Mouse (Mus musculus) lung, embryonic 16.5 days (tissue): Measurements from ENCODE around the gene Lpp. TPM values are rescaled to one million over a fixed set of nuclear protein-coding genes. Genes with fewer than 3 reads are reported as not detected.
A peak's percentile ranks its signal among the peaks of the same experiment; 100 is the strongest.

Experiments used
- ATAC-seq: fragments of 200-750 bp; cut with Nextera tagmentation; 2 replicates; pipeline ENCODE4 v1.8.0; 2017; ENCODE audit warnings: low read depth, mild to moderate bottlenecking, moderate library complexity
- H3K27ac ChIP-seq: fragments of 300-500 bp; sonication (generic); 2 replicates; pipeline ENCODE4 v1.5.1; 2014; ENCODE audit warnings: mild to moderate bottlenecking, control low read depth, low read length
- H3K27me3 ChIP-seq: fragments of 300-500 bp; sonication (generic); 2 replicates; pipeline ENCODE4 v1.6.1; 2014; ENCODE audit warnings: low read depth, low read length, mixed read lengths; ENCODE audit not compliant: control insufficient read depth, insufficient read depth
- H3K36me3 ChIP-seq: fragments of 300-500 bp; sonication (generic); 2 replicates; pipeline ENCODE4 v1.6.1; 2014; ENCODE audit warnings: low read length; ENCODE audit not compliant: control insufficient read depth, insufficient read depth
- H3K4me1 ChIP-seq: fragments of 300-500 bp; sonication (generic); replicated peaks from 2 replicates; pipeline ENCODE4 v1.6.1; 2014; ENCODE audit warnings: low read length, mixed read lengths; ENCODE audit not compliant: control insufficient read depth, insufficient read depth
- H3K4me2 ChIP-seq: fragments of 300-500 bp; sonication (generic); 2 replicates; pipeline ENCODE4 v1.6.1; 2014; ENCODE audit warnings: low read depth, low read length, control low read depth
- H3K4me3 ChIP-seq: fragments of 300-500 bp; sonication (generic); 2 replicates; pipeline ENCODE4 v1.5.1; 2014; ENCODE audit warnings: mild to moderate bottlenecking, low read length, control low read depth
- H3K9ac ChIP-seq: fragments of 300-500 bp; sonication (generic); 2 replicates; pipeline ENCODE4 v1.6.1; 2014; ENCODE audit warnings: low read length, control low read depth
- H3K9me3 ChIP-seq: fragments of 300-500 bp; sonication (generic); 2 replicates; pipeline ENCODE4 v1.6.1; 2016; ENCODE audit warnings: low read length; ENCODE audit not compliant: control insufficient read depth
- whole genome bisulfite sequencing: fragments of 180-500 bp; shearing (Covaris S2); extraction: QIAGEN DNeasy Blood & Tissue Kit; methylation state at CpG from one replicate; pipeline ENCODE4 v1.1.7; 2014; 5-methylcytosine and 5-hydroxymethylcytosine counted together
- polyA plus RNA-seq: library from polyadenylated mRNA; unstranded; fragments of >200 nt; fragmentation: Nextera tagmentation; extraction: Ambion mirVana; gene quantifications from 2 replicates; pipeline ENCODE4 v1.2.1, GENCODE M21; 2015

Gene Lpp
- polyA plus RNA-seq, 1 experiment from 2014 or later, result 76.8 TPM

DNA sequence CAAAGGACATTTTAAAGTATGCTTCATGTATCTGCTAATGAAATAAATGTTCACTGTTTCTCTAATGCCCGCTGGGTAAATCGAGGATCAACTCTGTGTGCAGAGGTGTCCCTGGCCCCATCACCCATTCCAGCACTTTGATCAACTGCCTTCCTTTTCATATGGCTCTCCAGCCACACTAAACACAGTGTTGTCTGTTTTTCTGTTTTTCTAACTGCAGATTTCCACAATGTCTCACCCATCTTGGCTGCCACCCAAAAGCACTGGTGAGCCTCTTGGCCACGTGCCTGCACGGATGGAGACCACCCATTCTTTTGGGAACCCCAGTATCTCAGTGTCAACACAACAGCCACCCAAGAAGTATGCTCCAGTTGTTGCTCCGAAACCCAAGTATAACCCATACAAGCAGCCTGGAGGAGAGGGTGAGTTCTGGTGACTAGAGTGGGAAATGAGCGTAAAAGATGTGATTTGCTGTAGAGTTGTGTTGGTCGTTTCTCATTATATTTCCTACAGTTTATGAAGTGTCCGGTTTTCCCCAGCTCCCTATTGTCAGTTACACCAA, 214.7 kb downstream of the Lpp start:
- peaks cover 2% of the 10 kb centered on the region; the same call in 1 of the 2 replicates for H3K36me3 ChIP-seq
- no peak overlapping the region for H3K9ac ChIP-seq
- no peaks in the 10 kb centered on the region for H3K27me3 ChIP-seq
- H3K4me3 ChIP-seq, result no peak overlapping the region
- H3K4me1 ChIP-seq, result peaks cover 11% of the 10 kb centered on the region
- H3K4me2 ChIP-seq, result no peak overlapping the region
- H3K9me3 ChIP-seq, result no peaks in the 10 kb centered on the region
- WGBS, result 58% methylated on average over 8 of the region's 8 CpGs
- H3K27ac ChIP-seq, result 0 out of 2 replicates have a peak overlapping the region, but pooled peaks have one; percentile 20
- ATAC-seq, result peak; percentile 60; the same call in 1 of the 2 replicates

DNA sequence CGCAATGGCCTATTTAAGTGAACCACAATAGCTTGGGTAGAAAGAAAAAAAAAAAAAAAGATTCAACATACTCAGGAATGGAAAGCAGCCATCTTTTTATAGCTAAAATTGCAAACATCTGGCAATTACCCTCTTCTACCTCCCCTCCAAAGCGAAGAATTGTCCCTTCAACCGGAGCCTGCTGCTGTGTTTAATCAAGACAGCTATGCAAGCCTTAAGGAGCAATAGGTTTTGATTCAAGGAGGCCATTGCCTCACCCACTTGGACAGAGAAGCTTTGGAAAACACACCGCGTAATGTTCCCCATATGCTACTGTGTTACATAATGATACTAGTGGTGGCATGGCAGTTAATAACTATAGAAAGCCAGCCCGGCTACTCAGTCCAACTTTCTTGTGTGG, 226.2 kb downstream of the Lpp start:
- Histone ChIP-seq H3K27ac (no peak overlapping the region), H3K36me3 (no peaks in the 10 kb centered on the region), H3K4me1 (no peaks in the 10 kb centered on the region), H3K27me3 (no peaks in the 10 kb centered on the region), H3K9me3 (no peaks in the 10 kb centered on the region), H3K4me3 (no peak overlapping the region), H3K4me2 (no peak overlapping the region), H3K9ac (no peak overlapping the region)
- no peak for ATAC-seq
- WGBS, result 82% methylated on average over 6 of the region's 6 CpGs

- no peaks in the 10 kb centered on the region for H3K27me3 ChIP-seq
- H3K27ac ChIP-seq, result no peak overlapping the region
- no peaks in the 10 kb centered on the region for H3K9me3 ChIP-seq
- no peak overlapping the region for H3K4me2 ChIP-seq
- WGBS, result 82% methylated on average over 3 of the region's 3 CpGs
- H3K4me3 ChIP-seq, result no peak overlapping the region
- no peaks in the 10 kb centered on the region for H3K36me3 ChIP-seq
- no peaks in the 10 kb centered on the region for H3K4me1 ChIP-seq
- no peak for ATAC-seq
- H3K9ac ChIP-seq, result no peak overlapping the region
These were observed 226.7 kb downstream of the Lpp start for GRCm38 (mm10) chr16:24620021-24620420.

DNA sequence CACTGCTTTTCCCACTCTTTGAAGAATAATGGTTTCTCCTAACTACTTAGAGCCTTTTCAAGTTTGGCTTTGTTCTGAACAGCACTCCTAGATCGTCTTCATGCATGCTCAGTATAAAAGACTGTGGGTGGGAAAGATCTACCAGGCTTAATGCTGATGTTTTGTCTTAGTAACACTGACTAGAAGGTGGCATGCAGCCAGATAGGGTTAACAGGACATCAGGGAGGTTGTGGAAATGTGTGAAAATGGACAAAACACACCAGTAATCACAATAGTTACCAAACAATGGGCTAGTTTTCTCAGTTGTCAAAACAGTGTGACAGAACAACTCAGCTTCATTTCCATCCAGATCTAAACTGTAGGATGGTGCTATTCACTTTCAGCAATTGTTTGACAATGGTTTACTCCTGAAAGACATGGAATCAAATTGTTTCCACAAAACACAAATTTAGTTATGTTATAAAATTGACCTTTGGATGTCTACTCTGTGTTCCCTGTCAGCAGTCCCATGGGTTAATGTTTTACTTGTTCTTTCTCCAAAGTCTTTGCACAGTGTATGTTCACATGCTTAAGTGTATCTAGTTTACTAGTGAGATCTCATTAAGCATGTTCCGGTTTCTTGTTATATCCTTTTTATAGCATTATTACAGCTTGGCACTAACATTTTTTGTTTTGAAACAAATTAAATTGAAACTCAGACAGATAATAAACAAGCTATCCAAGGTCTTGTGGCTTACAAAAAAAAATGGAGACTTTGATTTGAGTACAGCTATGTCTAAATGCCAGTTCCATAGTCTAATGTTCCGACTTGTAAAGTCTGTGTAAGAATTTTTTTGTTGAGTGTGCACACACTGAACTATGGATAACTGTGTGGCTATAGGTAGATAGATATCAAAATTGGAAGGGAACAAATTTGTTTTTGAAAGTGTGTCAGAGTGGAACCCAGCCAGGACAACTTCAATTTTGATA, 229.2 kb downstream of the Lpp start:
- no peak overlapping the region for H3K4me3 ChIP-seq
- no peaks in the 10 kb centered on the region for H3K9me3 ChIP-seq
- ATAC-seq, result no peak
- no peaks in the 10 kb centered on the region for H3K27me3 ChIP-seq
- H3K36me3 ChIP-seq, result no peaks in the 10 kb centered on the region
- no peak overlapping the region for H3K27ac ChIP-seq
- H3K9ac ChIP-seq, result no peak overlapping the region
- no peak overlapping the region for H3K4me2 ChIP-seq
- WGBS, result 63% methylated on average over 3 of the region's 3 CpGs
- no peaks in the 10 kb centered on the region for H3K4me1 ChIP-seq

DNA sequence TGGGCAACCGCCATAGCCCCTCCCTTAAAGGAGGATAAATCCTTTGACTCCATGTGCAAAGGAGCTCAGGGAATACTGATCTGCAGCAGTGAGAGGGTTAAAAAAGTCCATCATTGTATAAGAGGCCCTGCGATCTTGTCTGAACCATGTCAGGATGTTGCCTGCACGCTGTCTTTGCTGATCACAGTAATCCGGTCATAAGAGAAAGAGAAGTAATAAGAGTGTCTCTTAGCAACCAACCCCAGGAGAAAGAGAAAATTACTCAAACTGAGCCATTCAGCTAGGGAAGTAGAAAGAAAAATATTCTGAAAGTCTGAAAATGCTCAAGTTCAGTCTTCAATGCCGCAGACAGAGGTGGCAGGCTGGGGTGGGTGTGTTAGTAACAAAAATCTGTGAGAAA, 231.0 kb downstream of the Lpp start:
- no peak for ATAC-seq
- H3K27ac ChIP-seq, result no peak overlapping the region
- H3K4me3 ChIP-seq, result no peak overlapping the region

DNA sequence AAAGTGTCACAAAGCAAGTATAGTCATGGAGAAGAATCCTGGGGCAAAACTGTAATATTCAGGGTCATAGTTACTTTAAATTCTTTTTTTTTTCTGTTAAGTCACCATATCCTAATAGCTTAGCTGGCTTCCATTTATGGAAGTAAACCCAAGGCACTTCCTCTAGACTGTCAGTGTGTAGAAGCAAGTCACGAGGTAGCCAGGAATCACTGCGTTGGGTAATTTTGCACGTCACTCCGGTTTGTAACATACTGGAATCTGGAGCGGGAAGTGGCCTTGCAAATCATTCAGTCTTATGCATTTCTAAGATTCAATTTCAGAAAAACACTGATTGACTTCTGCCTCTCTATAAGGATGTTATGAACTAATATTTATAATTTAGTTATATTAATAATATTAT, 232.3 kb downstream of the Lpp start:
- no peaks in the 10 kb centered on the region for H3K4me1 ChIP-seq
- ATAC-seq, result no peak
- WGBS, result 84% methylated on average over 5 of the region's 5 CpGs
- no peak overlapping the region for H3K4me3 ChIP-seq
- H3K9ac ChIP-seq, result no peak overlapping the region
- H3K4me2 ChIP-seq, result no peak overlapping the region
- H3K27ac ChIP-seq, result no peak overlapping the region
- no peaks in the 10 kb centered on the region for H3K27me3 ChIP-seq
- H3K9me3 ChIP-seq, result no peaks in the 10 kb centered on the region
- H3K36me3 ChIP-seq, result no peaks in the 10 kb centered on the region

More for the DNA sequence above, 231.0 kb downstream of the Lpp start:
- 66% methylated on average over 5 of the region's 5 CpGs for WGBS
- no peaks in the 10 kb centered on the region for H3K4me1 ChIP-seq
- no peaks in the 10 kb centered on the region for H3K9me3 ChIP-seq
- no peak overlapping the region for H3K4me2 ChIP-seq
- H3K9ac ChIP-seq, result no peak overlapping the region
- H3K27me3 ChIP-seq, result no peaks in the 10 kb centered on the region
- H3K36me3 ChIP-seq, result no peaks in the 10 kb centered on the region

GRCm38 (mm10) chr16:24628779-24629178, 235.5 kb downstream of the Lpp start:
- no peak for ATAC-seq
- Histone ChIP-seq H3K9me3 (no peaks in the 10 kb centered on the region), H3K27ac (no peak overlapping the region), H3K4me3 (no peak overlapping the region), H3K4me2 (no peak overlapping the region), H3K4me1 (no peaks in the 10 kb centered on the region), H3K36me3 (no peaks in the 10 kb centered on the region), H3K9ac (no peak overlapping the region), H3K27me3 (no peaks in the 10 kb centered on the region)
- 90% methylated on average over 1 of the region's 1 CpGs for WGBS

- Histone ChIP-seq H3K4me2 (no peak overlapping the region), H3K9ac (no peak overlapping the region), H3K4me1 (no peaks in the 10 kb centered on the region), H3K9me3 (no peaks in the 10 kb centered on the region), H3K27me3 (no peaks in the 10 kb centered on the region), H3K36me3 (no peaks in the 10 kb centered on the region), H3K4me3 (no peak overlapping the region), H3K27ac (no peak overlapping the region)
- WGBS, result 72% methylated on average over 12 of the region's 12 CpGs
- no peak for ATAC-seq
These were observed 236.2 kb downstream of the Lpp start for GRCm38 (mm10) chr16:24629218-24630172.
